Mouse (Mus musculus): Measurements from ENCODE around the gene Skint3. TPM values are rescaled to one million over a fixed set of nuclear protein-coding genes. Genes with fewer than 3 reads are reported as not detected.
"Not testable (repeated sequence)": the region's sequence is repeated elsewhere in the genome, so short reads cannot be mapped to it uniquely, and the experiment has no call there.

Skint3 gene
- not detected for total RNA-seq (2021)
- long read RNA-seq, experiment 1: 0 reads
- long read RNA-seq, experiment 2: 0 reads

- DNase-seq (ENCODE audit: low spot score): no peak
These were observed at the start of gene Skint3 for GRCm38 (mm10) chr4:112231945-112232344. Skint3 (plus strand) TSS chr4:112232245.

- DNase-seq (ENCODE audit: low spot score): no peak
These were observed 11.4 kb downstream of the Skint3 start for GRCm38 (mm10) chr4:112243416-112243815.

GRCm38 (mm10) chr4:112243951-112244350, 11.9 kb downstream of the Skint3 start:
- DNase-seq (ENCODE audit: low spot score): no peak

GRCm38 (mm10) chr4:112256022-112256421, 24.0 kb downstream of the Skint3 start:
- no peak for DNase-seq (ENCODE audit: low spot score)

GRCm38 (mm10) chr4:112287178-112287974, 55.3 kb downstream of the Skint3 start:
- no peak for DNase-seq (ENCODE audit: low spot score)

GRCm38 (mm10) chr4:112288396-112288795, 56.4 kb downstream of the Skint3 start:
- DNase-seq (ENCODE audit: low spot score): no peak

- no peak for DNase-seq (ENCODE audit: low spot score)
These were observed 70.3 kb downstream of the Skint3 start for GRCm38 (mm10) chr4:112302305-112302704.

GRCm38 (mm10) chr4:112302855-112303509, 70.9 kb downstream of the Skint3 start:
- no peak for DNase-seq (ENCODE audit: low spot score)

GRCm38 (mm10) chr4:112349111-112349510, 117.1 kb downstream of the Skint3 start:
- DNase-seq (ENCODE audit: low spot score): not testable (repeated sequence)

Other genes with a start within 250 kb of the Skint3 start
- not detected for gene Skint1, start 226.0 kb upstream of the Skint3 start, total RNA-seq (2021)
- not detected for gene Skint4, start 160.2 kb upstream of the Skint3 start, total RNA-seq (2021)
- not detected for gene Skint9, start 201.7 kb downstream of the Skint3 start, total RNA-seq (2021)